Mouse (Mus musculus) CH12.LX (cell line): Measurements from ENCODE around the gene Macrod2.

Experiments
- CTCF ChIP-seq, 2 experiments: IDR thresholded peaks in 1 of 2; conservative IDR thresholded peaks in 1 of 2; 2 replicates each; pipeline ENCODE4 v1.5.1; 2011 to 2012; ENCODE audit warnings: low read depth in 2 of 2, low read length in 2 of 2, improper control_type of control experiment in 1 of 2, inconsistent platforms in 1 of 2, mild to moderate bottlenecking in 1 of 2, moderate library complexity in 1 of 2
- MAFK ChIP-seq: IDR thresholded peaks from 2 replicates; pipeline ENCODE4 v1.6.1; 2011; ENCODE audit warnings: low read length, improper control_type of control experiment; ENCODE audit not compliant: insufficient replicate concordance
- MAZ ChIP-seq: IDR thresholded peaks from 2 replicates; pipeline ENCODE4 v1.6.1; 2012; ENCODE audit warnings: low read depth, mild to moderate bottlenecking, inconsistent platforms, low read length, improper control_type of control experiment, moderate library complexity
- MEF2A ChIP-seq: IDR thresholded peaks from 2 replicates; pipeline ENCODE4 v1.6.1; 2014; ENCODE audit warnings: low read depth, mild to moderate bottlenecking, inconsistent platforms, low read length, improper control_type of control experiment, borderline replicate concordance
- UBTF ChIP-seq: IDR thresholded peaks from 2 replicates; pipeline ENCODE4 v1.6.1; 2012; ENCODE audit warnings: low read depth, mild to moderate bottlenecking, inconsistent platforms, low read length, improper control_type of control experiment, moderate library complexity
- ZC3H11A ChIP-seq: IDR thresholded peaks from 2 replicates; pipeline ENCODE4 v1.6.1; 2012; ENCODE audit warnings: low read depth, mild to moderate bottlenecking, inconsistent platforms, low read length, improper control_type of control experiment
- ZMIZ1 ChIP-seq: IDR thresholded peaks from 2 replicates; pipeline ENCODE4 v1.6.1; 2012; ENCODE audit warnings: low read depth, mild to moderate bottlenecking, inconsistent platforms, low read length, improper control_type of control experiment

DNA sequence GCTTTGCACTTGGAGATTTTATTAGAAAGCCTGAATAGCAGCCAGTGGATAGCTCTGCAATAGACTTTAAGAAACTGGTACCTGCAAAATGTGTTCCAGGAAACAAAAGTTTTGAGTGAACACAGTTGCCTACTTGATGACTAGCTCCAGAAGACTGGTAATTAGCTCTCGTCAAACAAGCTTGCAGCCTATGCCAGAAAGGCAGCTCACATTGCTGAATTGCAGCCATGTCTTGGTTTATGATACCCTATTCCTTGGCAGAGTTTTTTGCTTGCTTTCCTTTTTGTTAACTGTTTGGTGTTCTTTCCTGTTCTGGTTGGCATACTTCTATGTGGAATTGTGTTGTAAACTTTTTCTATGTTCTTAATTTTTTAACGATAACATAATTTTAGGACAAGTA is 154.2 kb downstream of the Macrod2 start:
- TF ChIP-seq ZMIZ1 (no peak), CTCF (conservative IDR thresholded peaks at IDR 0.05 in 1 of 2, IDR thresholded peaks at IDR 0.05 in 1 of 2; ENCODE audit: low read depth in 2 of 2, low read length in 2 of 2) (no peak), UBTF (no peak), MEF2A (no peak), MAFK (no peak), MAZ (no peak), ZC3H11A (no peak)
